9 mouse cellular contexts compared by ENCODE assay signal in the genomic region with DNA sequence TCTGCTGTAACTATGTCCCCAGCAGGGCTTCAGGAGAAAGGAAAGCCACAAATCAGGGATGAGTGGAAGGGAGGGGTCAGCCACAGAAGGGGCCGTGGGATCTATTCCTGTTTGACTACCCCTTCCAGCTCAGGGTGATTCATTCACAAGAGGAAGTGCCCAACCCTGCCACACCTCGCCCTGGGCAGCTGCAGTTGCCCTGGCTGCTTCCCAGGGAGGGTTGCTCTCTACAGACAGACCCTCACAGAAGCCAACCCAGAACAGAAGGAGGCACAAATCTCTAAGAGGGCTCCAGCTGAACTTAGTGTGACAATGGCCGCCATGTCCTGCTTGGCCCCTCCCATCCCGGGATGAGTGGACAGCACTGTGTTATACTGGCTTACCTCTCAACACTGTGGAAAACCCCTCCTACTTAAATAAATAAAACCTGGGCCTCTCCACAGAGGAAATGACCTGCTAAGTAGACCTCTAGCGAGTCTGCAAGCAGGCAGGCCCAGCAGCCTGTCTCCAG. TPM values are rescaled to one million over a fixed set of nuclear protein-coding genes. Genes with fewer than 3 reads are reported as not detected.
DNase-seq lines count a peak whose midpoint lies in the region; ATAC-seq lines count a peak whose summit lies in the region.
"Had no signal": no experiment of that assay in that cellular context is flagged by ENCODE, and none has a peak within 500 bp of the region (broad histone marks: within the 10 kb centered on the region; RNA-seq: fewer than 3 reads in every experiment).

No protein-coding gene starts in this region.

- WGBS in hindbrain, embryonic 10.5 days, result 83% methylated on average over 5 of the region's 5 CpGs
- WGBS in hindbrain, embryonic 16.5 days, result 76% methylated on average over 5 of the region's 5 CpGs
- WGBS in large intestine, adult 2 months, result 17% methylated on average over 5 of the region's 5 CpGs

- H3K27me3 ChIP-seq in hindbrain, embryonic 10.5 days (ENCODE audit: insufficient read depth, poor library complexity, severe bottlenecking), result no peaks in the 10 kb centered on the region
- no peaks in the 10 kb centered on the region for H3K27me3 ChIP-seq in hindbrain, embryonic 16.5 days (replicated peaks; ENCODE audit: control insufficient read depth, insufficient read depth, low read length)
- H3K27me3 ChIP-seq: forebrain, embryonic 15.5 days had no signal

- no peak overlapping the region for H3K4me2 ChIP-seq in hindbrain, embryonic 16.5 days (ENCODE audit: low read length)
- H3K4me2 ChIP-seq: forebrain, embryonic 15.5 days had no signal

- H3K4me1 ChIP-seq in hindbrain, embryonic 10.5 days (replicated peaks), result peaks cover 44% of the 10 kb centered on the region
- H3K4me1 ChIP-seq in hindbrain, embryonic 16.5 days (ENCODE audit: control insufficient read depth, insufficient read depth, low read depth, low read length), result peaks cover 12% of the 10 kb centered on the region
- H3K4me1 ChIP-seq in brown adipose tissue, adult 24 weeks (ENCODE audit: control insufficient read depth, insufficient read depth, insufficient read length, low read length), result peaks cover 23% of the 10 kb centered on the region

- peaks cover 40% of the 10 kb centered on the region for H3K36me3 ChIP-seq in hindbrain, embryonic 10.5 days
- no peaks in the 10 kb centered on the region for H3K36me3 ChIP-seq in hindbrain, embryonic 16.5 days (ENCODE audit: control insufficient read depth, insufficient read depth, low read length)

- no peak overlapping the region for H3K4me3 ChIP-seq in hindbrain, embryonic 10.5 days
- no peak overlapping the region for H3K4me3 ChIP-seq in hindbrain, embryonic 16.5 days (ENCODE audit: low read length)
- H3K4me3 ChIP-seq in brown adipose tissue, adult 24 weeks (ENCODE audit: insufficient read depth, low read depth, low read length), result no peak overlapping the region
- H3K4me3 ChIP-seq: forebrain, embryonic 15.5 days had no signal

- ATAC-seq in hindbrain, embryonic 16.5 days, result no peak
- peak; percentile 48 for ATAC-seq in megakaryocyte progenitor cell, adult 5-6 weeks (replicated peaks; ENCODE audit: poor library complexity)
- ATAC-seq: forebrain, embryonic 15.5 days had no signal

- DNase-seq in hindbrain, embryonic 10.5 days (ENCODE audit: low spot score), result no peak
- DNase-seq in large intestine, adult 2 months (ENCODE audit: low read depth, low spot score), result peak; percentile 70
- no peak for DNase-seq in embryo, embryonic 10.5 days (ENCODE audit: low spot score)
- no peak for DNase-seq in thymus, postnatal 36 days
- DNase-seq in gastrocnemius, postnatal 25 days, result no peak

- no peaks in the 10 kb centered on the region for H3K9me3 ChIP-seq in hindbrain, embryonic 10.5 days
- no peaks in the 10 kb centered on the region for H3K9me3 ChIP-seq in hindbrain, embryonic 16.5 days (ENCODE audit: control insufficient read depth, low read length)
- H3K9me3 ChIP-seq: forebrain, embryonic 15.5 days had no signal

- peak overlapping the region; percentile 50; the same call in 1 of the 2 replicates for H3K27ac ChIP-seq in hindbrain, embryonic 10.5 days
- H3K27ac ChIP-seq in hindbrain, embryonic 16.5 days (ENCODE audit: low read depth, low read length), result no peak overlapping the region
- peak overlapping the region; percentile 31 for H3K27ac ChIP-seq in brown adipose tissue, adult 24 weeks (replicated peaks; ENCODE audit: low read depth, low read length)
- H3K27ac ChIP-seq: forebrain, embryonic 15.5 days had no signal

- no peak overlapping the region for H3K9ac ChIP-seq in hindbrain, embryonic 16.5 days (ENCODE audit: low read depth, low read length)
- H3K9ac ChIP-seq: forebrain, embryonic 15.5 days had no signal

RNA-seq across cellular contexts. Expression of a gene that starts 28.5 kb away (rescaled TPM):
- 60.9 and 63.5 TPM in 2 replicates for polyA plus RNA-seq in hindbrain, embryonic 10.5 days (2016; fragmentation: Nextera tagmentation; extraction: Ambion mirVana)
- 28.2 and 32.1 TPM in 2 replicates for polyA plus RNA-seq in hindbrain, embryonic 16.5 days (2015; fragmentation: Nextera tagmentation; extraction: Ambion mirVana)
- polyA plus RNA-seq in brown adipose tissue, adult 24 weeks (2012; ENCODE audit: insufficient read depth, insufficient read length, missing spikeins), result 4.2 and 13.2 TPM in 2 replicates
- polyA plus RNA-seq in large intestine, adult 2 months (2012; rRNA removed), result 12.0 and 13.0 TPM in 2 replicates
- total RNA-seq in megakaryocyte progenitor cell, adult 5-6 weeks (2015), result 5.3 and 7.7 TPM in 2 replicates
- total RNA-seq in megakaryocyte progenitor cell, adult 5-6 weeks (2017), result 5.6 and 6.0 TPM in 2 replicates
- total RNA-seq in gastrocnemius, postnatal 25 days (2021), result 1 to 10 TPM; 5.8 to 6.0 TPM

RNA-seq across cellular contexts. Expression of a gene that starts 44.6 kb away (rescaled TPM):
- 2.7 TPM in 2 replicates for polyA plus RNA-seq in hindbrain, embryonic 10.5 days (2016; fragmentation: Nextera tagmentation; extraction: Ambion mirVana)
- polyA plus RNA-seq in hindbrain, embryonic 16.5 days (2015; fragmentation: Nextera tagmentation; extraction: Ambion mirVana), result 1.8 and 2.2 TPM in 2 replicates
- polyA plus RNA-seq in brown adipose tissue, adult 24 weeks (2012; ENCODE audit: insufficient read depth, insufficient read length, missing spikeins), result 86.1 and 119 TPM in 2 replicates
- polyA plus RNA-seq in large intestine, adult 2 months (2012; rRNA removed), result 5.5 and 7.6 TPM in 2 replicates
- total RNA-seq in megakaryocyte progenitor cell, adult 5-6 weeks (2015), result 1.3 and 1.6 TPM in 2 replicates
- total RNA-seq in megakaryocyte progenitor cell, adult 5-6 weeks (2017), result 1.1 and 1.4 TPM in 2 replicates
- 10 to 100 TPM; 37.8 to 46.3 TPM for total RNA-seq in gastrocnemius, postnatal 25 days (2021)

Comparison
In these comparisons a context has a peak if more than half of its experiments do, and no peak if none do; other contexts are left out.
1. RNA of a gene that starts 44.6 kb away (polyA plus RNA-seq): 86.1 to 119 TPM in brown adipose tissue, adult 24 weeks; 5.5 to 7.6 TPM in large intestine, adult 2 months, 2.7 TPM in hindbrain, embryonic 10.5 days and 1.8 to 2.2 TPM in hindbrain, embryonic 16.5 days; every median in the first group is over 10 times any median in the second.